Mouse (Mus musculus) hindbrain, embryonic 16.5 days (tissue): Measurements from ENCODE around the gene Tmem178b. TPM values are rescaled to one million over a fixed set of nuclear protein-coding genes. Genes with fewer than 3 reads are reported as not detected.

Source experiments
- ATAC-seq: fragments of 200-750 bp; cut with Nextera tagmentation; 2 replicates; pipeline ENCODE4 v1.8.0; 2017; ENCODE audit warnings: moderate TSS enrichment, moderate library complexity
- H3K27ac ChIP-seq: fragments of 300-500 bp; sonication (generic); 2 replicates; pipeline ENCODE4 v1.5.1; 2014; ENCODE audit warnings: low read depth, mild to moderate bottlenecking, control low read depth, low read length, moderate library complexity
- H3K27me3 ChIP-seq: fragments of 300-500 bp; sonication (generic); replicated peaks from 2 replicates; pipeline ENCODE4 v1.6.1; 2014; ENCODE audit warnings: low read length; ENCODE audit not compliant: control insufficient read depth, insufficient read depth
- H3K36me3 ChIP-seq: fragments of 300-500 bp; sonication (generic); 2 replicates; pipeline ENCODE4 v1.6.1; 2014; ENCODE audit warnings: mild to moderate bottlenecking, low read length, moderate library complexity, mixed read lengths; ENCODE audit not compliant: control insufficient read depth, insufficient read depth
- H3K4me1 ChIP-seq: fragments of 300-500 bp; sonication (generic); 2 replicates; pipeline ENCODE4 v1.6.1; 2014; ENCODE audit warnings: low read depth, low read length; ENCODE audit not compliant: control insufficient read depth, insufficient read depth
- H3K4me2 ChIP-seq: fragments of 300-500 bp; sonication (generic); 2 replicates; pipeline ENCODE4 v1.6.1; 2014; ENCODE audit warnings: mild to moderate bottlenecking, low read length, control low read depth, moderate library complexity
- H3K4me3 ChIP-seq: fragments of 300-500 bp; sonication (generic); 2 replicates; pipeline ENCODE4 v1.5.1; 2014; ENCODE audit warnings: mild to moderate bottlenecking, low read length, control low read depth, moderate library complexity
- H3K9ac ChIP-seq: fragments of 300-500 bp; sonication (generic); 2 replicates; pipeline ENCODE4 v1.6.1; 2014; ENCODE audit warnings: low read depth, mild to moderate bottlenecking, control low read depth, low read length, moderate library complexity
- H3K9me3 ChIP-seq: fragments of 300-500 bp; sonication (generic); 2 replicates; pipeline ENCODE4 v1.6.1; 2014; ENCODE audit warnings: mild to moderate bottlenecking, low read length, moderate library complexity; ENCODE audit not compliant: control insufficient read depth
- WGBS: fragments of 180-500 bp; shearing (Covaris S2); extraction: QIAGEN DNeasy Blood & Tissue Kit; methylation state at CpG from one replicate; pipeline ENCODE4 v1.1.7; 2014; 5-methylcytosine and 5-hydroxymethylcytosine counted together
- polyA plus RNA-seq: library from polyadenylated mRNA; unstranded; fragments of >200 nt; fragmentation: Nextera tagmentation; extraction: Ambion mirVana; gene quantifications from 2 replicates; pipeline ENCODE4 v1.2.1, GENCODE M21; 2015

The Tmem178b gene
- polyA plus RNA-seq, 1 experiment from 2014 or later = 35.5 TPM

GRCm38 (mm10) chr6:39915636-39916281 is 42.7 kb downstream of the Tmem178b start:
- Histone ChIP-seq H3K4me1 (peaks cover 11% of the 10 kb centered on the region), H3K27ac (no peak overlapping the region), H3K4me2 (no peak overlapping the region), H3K9me3 (no peaks in the 10 kb centered on the region), H3K4me3 (no peak overlapping the region), H3K9ac (no peak overlapping the region), H3K27me3 (no peaks in the 10 kb centered on the region), H3K36me3 (no peaks in the 10 kb centered on the region)
- ATAC-seq = no peak
- WGBS = 83% methylated on average over 2 of the region's 2 CpGs

GRCm38 (mm10) chr6:39916514-39916913 is 43.4 kb downstream of the Tmem178b start:
- no peak for ATAC-seq
- no peak overlapping the region for H3K27ac ChIP-seq
- 81% methylated on average over 4 of the region's 4 CpGs for WGBS
- H3K27me3 ChIP-seq = no peaks in the 10 kb centered on the region
- H3K9me3 ChIP-seq = no peaks in the 10 kb centered on the region
- no peak overlapping the region for H3K4me2 ChIP-seq
- H3K9ac ChIP-seq = no peak overlapping the region
- peaks cover 11% of the 10 kb centered on the region for H3K4me1 ChIP-seq
- no peaks in the 10 kb centered on the region for H3K36me3 ChIP-seq
- no peak overlapping the region for H3K4me3 ChIP-seq

- no peak overlapping the region for H3K4me3 ChIP-seq
- H3K4me1 ChIP-seq = peaks cover 11% of the 10 kb centered on the region
- H3K27ac ChIP-seq = no peak overlapping the region
- no peaks in the 10 kb centered on the region for H3K27me3 ChIP-seq
- 22% methylated on average over 8 of the region's 8 CpGs for WGBS
- no peak overlapping the region for H3K4me2 ChIP-seq
- no peak overlapping the region for H3K9ac ChIP-seq
- no peaks in the 10 kb centered on the region for H3K9me3 ChIP-seq
- H3K36me3 ChIP-seq = no peaks in the 10 kb centered on the region
- no peak for ATAC-seq
These were observed 44.2 kb downstream of the Tmem178b start for GRCm38 (mm10) chr6:39917242-39917641.

- WGBS = 74% methylated on average over 6 of the region's 6 CpGs
These were observed 44.7 kb downstream of the Tmem178b start for GRCm38 (mm10) chr6:39917729-39918128.

GRCm38 (mm10) chr6:39919011-39919709 is 46.1 kb downstream of the Tmem178b start:
- no peaks in the 10 kb centered on the region for H3K27me3 ChIP-seq
- 77% methylated on average over 6 of the region's 6 CpGs for WGBS
- H3K4me3 ChIP-seq = no peak overlapping the region
- peak; percentile 58 for ATAC-seq
- H3K4me2 ChIP-seq = no peak overlapping the region
- no peaks in the 10 kb centered on the region for H3K36me3 ChIP-seq
- no peak overlapping the region for H3K27ac ChIP-seq
- peaks cover 11% of the 10 kb centered on the region for H3K4me1 ChIP-seq
- H3K9ac ChIP-seq = no peak overlapping the region
- no peaks in the 10 kb centered on the region for H3K9me3 ChIP-seq

More at GRCm38 (mm10) chr6:39917729-39918128, 44.7 kb downstream of the Tmem178b start:
- Histone ChIP-seq H3K9ac (no peak overlapping the region), H3K36me3 (no peaks in the 10 kb centered on the region), H3K4me2 (no peak overlapping the region), H3K4me3 (no peak overlapping the region), H3K27ac (no peak overlapping the region), H3K4me1 (peaks cover 11% of the 10 kb centered on the region), H3K27me3 (no peaks in the 10 kb centered on the region), H3K9me3 (no peaks in the 10 kb centered on the region)
- ATAC-seq = peak; percentile 44; the same call in 1 of the 2 replicates

- Histone ChIP-seq H3K9ac (no peak overlapping the region), H3K9me3 (no peaks in the 10 kb centered on the region), H3K4me2 (no peak overlapping the region), H3K27ac (no peak overlapping the region), H3K4me1 (peaks cover 2% of the 10 kb centered on the region; the same call in 1 of the 2 replicates), H3K36me3 (no peaks in the 10 kb centered on the region), H3K4me3 (no peak overlapping the region), H3K27me3 (no peaks in the 10 kb centered on the region)
- no peak for ATAC-seq
- WGBS = 87% methylated on average over 10 of the region's 10 CpGs
These were observed 53.4 kb downstream of the Tmem178b start for GRCm38 (mm10) chr6:39926442-39926841.

GRCm38 (mm10) chr6:39936590-39936989 is 63.5 kb downstream of the Tmem178b start:
- Histone ChIP-seq H3K36me3 (no peaks in the 10 kb centered on the region), H3K4me3 (no peak overlapping the region), H3K4me1 (no peaks in the 10 kb centered on the region), H3K9ac (no peak overlapping the region), H3K9me3 (no peaks in the 10 kb centered on the region), H3K4me2 (no peak overlapping the region), H3K27ac (no peak overlapping the region), H3K27me3 (no peaks in the 10 kb centered on the region)
- no peak for ATAC-seq
- WGBS = 90% methylated on average over 3 of the region's 3 CpGs

- Histone ChIP-seq H3K36me3 (no peaks in the 10 kb centered on the region), H3K4me1 (no peaks in the 10 kb centered on the region), H3K27me3 (no peaks in the 10 kb centered on the region), H3K9ac (no peak overlapping the region), H3K9me3 (no peaks in the 10 kb centered on the region), H3K4me3 (no peak overlapping the region), H3K4me2 (no peak overlapping the region), H3K27ac (no peak overlapping the region)
- WGBS = 73% methylated on average over 7 of the region's 7 CpGs
- ATAC-seq = no peak
These were observed 67.8 kb downstream of the Tmem178b start for GRCm38 (mm10) chr6:39940920-39941319.

GRCm38 (mm10) chr6:39944854-39945253 is 71.8 kb downstream of the Tmem178b start:
- ATAC-seq = peak; percentile 35; the same call in 1 of the 2 replicates
- WGBS = 78% methylated on average over 9 of the region's 9 CpGs
- Histone ChIP-seq H3K4me2 (no peak overlapping the region), H3K27me3 (no peaks in the 10 kb centered on the region), H3K9me3 (no peaks in the 10 kb centered on the region), H3K36me3 (no peaks in the 10 kb centered on the region), H3K4me1 (no peaks in the 10 kb centered on the region), H3K9ac (no peak overlapping the region), H3K27ac (no peak overlapping the region), H3K4me3 (no peak overlapping the region)
